Comparison of ENCODE assay signal across 8 mouse cellular contexts in the genomic region with DNA sequence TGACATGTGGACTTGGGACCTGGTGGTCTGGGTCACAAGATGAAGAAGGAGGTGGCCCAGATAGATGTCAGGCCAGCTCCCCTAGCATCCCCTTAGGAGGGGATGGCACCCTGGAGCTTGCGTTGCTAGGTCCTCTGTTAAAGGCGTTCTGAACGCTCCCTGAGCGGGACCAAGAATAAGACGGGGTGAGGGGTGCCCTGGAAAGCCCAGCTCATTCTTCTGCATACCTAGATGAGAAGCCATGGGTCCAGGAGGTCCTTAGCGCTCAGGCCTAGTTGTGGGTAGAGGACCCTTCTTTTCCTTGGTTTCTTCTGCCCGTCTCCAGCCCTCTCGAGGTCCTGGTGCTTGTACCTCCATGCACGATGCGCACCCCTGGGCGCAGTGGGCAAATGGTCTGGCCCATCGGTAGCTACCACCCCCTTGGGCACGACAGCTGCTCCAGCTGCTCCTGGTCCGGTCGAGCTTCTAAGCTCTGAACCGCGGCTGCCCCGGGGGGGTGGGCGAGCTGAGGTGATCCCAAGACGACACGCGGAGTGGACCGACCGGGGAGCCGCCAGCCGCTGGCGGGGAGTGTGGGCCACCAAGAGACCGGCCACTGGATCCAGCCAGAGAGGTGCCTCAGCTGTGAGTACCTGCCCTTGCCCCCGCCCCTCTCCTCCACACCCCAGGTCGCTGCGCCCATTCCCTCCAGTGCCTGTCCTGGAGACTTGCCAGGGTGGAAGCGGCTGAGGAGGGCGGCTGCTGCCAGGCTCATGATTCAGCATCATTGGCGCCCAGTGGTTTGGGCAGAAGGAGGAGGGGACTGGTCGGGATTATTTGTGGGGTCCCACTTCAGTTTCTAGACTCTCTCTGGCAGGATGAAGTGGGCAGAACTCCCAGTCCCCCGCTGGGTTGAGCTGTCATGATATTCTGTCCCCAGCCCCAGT. TPM values are rescaled to one million over a fixed set of nuclear protein-coding genes. Genes with fewer than 3 reads are reported as not detected.
DNase-seq lines count a peak whose midpoint lies in the region; ATAC-seq lines count a peak whose summit lies in the region.

Gene Ttll7 (plus strand): TSS at position 402 of the 926 bp plus-strand sequence.

- peak; percentile 89 for DNase-seq in adrenal gland, postnatal 10 days
- peak; percentile 90 for DNase-seq in embryo, embryonic 10.5 days (ENCODE audit: low spot score)
- peak; percentile 79 to 82 for DNase-seq in gastrocnemius, adult 8-10 months (ENCODE audit: low spot score in 2 of 2)
- peak; percentile 83 to 86 for DNase-seq in layer of hippocampus, postnatal 36 days
- DNase-seq in lung, postnatal 10 days: peak; percentile 91
- peak; percentile 95 for DNase-seq in retina, postnatal 1 day
- DNase-seq in B cell, adult 2 months: no peak

- H3K36me3 ChIP-seq in hindbrain, embryonic 16.5 days (ENCODE audit: control insufficient read depth, insufficient read depth, low read length): no peaks in the 10 kb centered on the region

- WGBS in hindbrain, embryonic 16.5 days: under 1% methylated on average over 26 of the region's 36 CpGs

- H3K27ac ChIP-seq in hindbrain, embryonic 16.5 days (ENCODE audit: low read depth, low read length): peak within 1 kb of the TSS; percentile 74

- peaks cover 6% of the 10 kb centered on the region; the same call in 1 of the 2 replicates for H3K4me1 ChIP-seq in hindbrain, embryonic 16.5 days (ENCODE audit: control insufficient read depth, insufficient read depth, low read depth, low read length)

- no peaks in the 10 kb centered on the region for H3K27me3 ChIP-seq in hindbrain, embryonic 16.5 days (replicated peaks; ENCODE audit: control insufficient read depth, insufficient read depth, low read length)

- H3K9ac ChIP-seq in hindbrain, embryonic 16.5 days (ENCODE audit: low read depth, low read length): peak within 1 kb of the TSS; percentile 74

- peak; percentile 98 for ATAC-seq in hindbrain, embryonic 16.5 days

- peak within 1 kb of the TSS; percentile 71 for H3K4me2 ChIP-seq in hindbrain, embryonic 16.5 days (ENCODE audit: low read length)

- peak within 1 kb of the TSS; percentile 57 for H3K4me3 ChIP-seq in hindbrain, embryonic 16.5 days (ENCODE audit: low read length)

- H3K9me3 ChIP-seq in hindbrain, embryonic 16.5 days (ENCODE audit: control insufficient read depth, low read length): no peaks in the 10 kb centered on the region

RNA-seq across cellular contexts. Expression of gene Ttll7, which starts in this region (rescaled TPM):
- 1 to 10 TPM; 5.0 to 5.5 TPM for total RNA-seq in adrenal gland, postnatal 10 days (2021)
- 100 to 1,000 TPM; 104 to 195 (median 155) TPM for total RNA-seq in gastrocnemius, adult 8-10 months (2022)
- polyA plus RNA-seq in hindbrain, embryonic 16.5 days (2015; fragmentation: Nextera tagmentation; extraction: Ambion mirVana): 7.8 and 9.4 TPM in 2 replicates
- 100 to 1,000 TPM; 134 to 145 TPM for total RNA-seq in layer of hippocampus, postnatal 36 days (2021)

Comparison
In these comparisons a context has a peak if more than half of its experiments do, and no peak if none do; other contexts are left out.
1. RNA of gene Ttll7 (total RNA-seq): 104 to 195 TPM in gastrocnemius, adult 8-10 months and 134 to 145 TPM in layer of hippocampus, postnatal 36 days; 5.0 to 5.5 TPM in adrenal gland, postnatal 10 days; every median in the first group is over 10 times any median in the second.
2. DNase-seq: peak in adrenal gland, postnatal 10 days (single experiment), embryo, embryonic 10.5 days (single experiment), gastrocnemius, adult 8-10 months (2 of 2), layer of hippocampus, postnatal 36 days (2 of 2), lung, postnatal 10 days (single experiment) and retina, postnatal 1 day (single experiment); none in B cell, adult 2 months (0 of 2).